Mouse (Mus musculus) MEL (cell line): ENCODE results near the gene Olfr160. TPM values are rescaled to one million over a fixed set of nuclear protein-coding genes. Genes with fewer than 3 reads are reported as not detected.

Experiments
- DNase-seq: peaks from one replicate; pipeline ENCODE4 v3.0.0; 2011; ENCODE audit warnings: low read depth, low spot score
- H3K27ac ChIP-seq: 2 replicates; pipeline ENCODE4 v1.5.1; 2012; ENCODE audit warnings: low read depth, mild to moderate bottlenecking, control low read depth, low read length, moderate library complexity; ENCODE audit not compliant: control insufficient read depth
- H3K27me3 ChIP-seq, 2 experiments: fragments of 150-350 bp in 1 of 2; sonication (generic) in 1 of 2; 2 replicates each; pipeline ENCODE4 v1.6.1; 2012; ENCODE audit warnings: low read length in 2 of 2, mild to moderate bottlenecking in 2 of 2, improper control_type of control experiment in 1 of 2, moderate library complexity in 1 of 2; ENCODE audit not compliant: insufficient read depth in 2 of 2, control insufficient read depth in 1 of 2
- H3K36me3 ChIP-seq, 2 experiments: 2 replicates each; pipeline ENCODE4 v1.6.1; 2012 to 2014; ENCODE audit warnings: low read length in 2 of 2, improper control_type of control experiment in 1 of 2, inconsistent platforms in 1 of 2, mild to moderate bottlenecking in 1 of 2; ENCODE audit not compliant: insufficient read depth in 2 of 2, control insufficient read depth in 1 of 2
- H3K4me1 ChIP-seq, 2 experiments: fragments of 150-350 bp in 1 of 2; sonication (generic) in 1 of 2; 2 replicates each; pipeline ENCODE4 v1.6.1; 2012; ENCODE audit warnings: low read length in 2 of 2, improper control_type of control experiment in 1 of 2, mild to moderate bottlenecking in 1 of 2; ENCODE audit not compliant: insufficient read depth in 2 of 2, control insufficient read depth in 1 of 2
- H3K4me3 ChIP-seq, 2 experiments: fragments of 150-350 bp in 1 of 2; sonication (generic) in 1 of 2; 2 replicates each; pipeline ENCODE4 v1.5.1; 2012; ENCODE audit warnings: low read depth in 2 of 2, low read length in 2 of 2, mild to moderate bottlenecking in 2 of 2, moderate library complexity in 2 of 2, control low read depth in 1 of 2, improper control_type of control experiment in 1 of 2; ENCODE audit not compliant: control insufficient read depth in 1 of 2, insufficient read depth in 1 of 2
- H3K79me2 ChIP-seq: 2 replicates; pipeline ENCODE4 v1.6.1; 2012; ENCODE audit warnings: mild to moderate bottlenecking, low read length, moderate library complexity; ENCODE audit not compliant: control insufficient read depth, poor library complexity, insufficient read depth
- H3K9ac ChIP-seq: 2 replicates; pipeline ENCODE4 v1.6.1; 2012; ENCODE audit warnings: low read depth, mild to moderate bottlenecking, control low read depth, low read length, moderate library complexity; ENCODE audit not compliant: control insufficient read depth, poor library complexity, severe bottlenecking
- H3K9me3 ChIP-seq: fragments of 150-350 bp; sonication (generic); replicated peaks from 2 replicates; pipeline ENCODE4 v1.6.1; 2012; ENCODE audit warnings: mild to moderate bottlenecking, low read length, improper control_type of control experiment, moderate library complexity; ENCODE audit not compliant: insufficient read depth
- CHD1 ChIP-seq: IDR thresholded peaks from 2 replicates; pipeline ENCODE4 v1.6.1; 2012; ENCODE audit warnings: low read depth, mild to moderate bottlenecking, inconsistent platforms, low read length, improper control_type of control experiment
- CHD2 ChIP-seq: IDR thresholded peaks from 2 replicates; pipeline ENCODE4 v1.6.1; 2011; ENCODE audit warnings: low read length, improper control_type of control experiment
- CTCF ChIP-seq, 3 experiments: IDR thresholded peaks in 2 of 3; conservative IDR thresholded peaks in 1 of 3; 2 replicates each; pipeline ENCODE4 v1.5.1; 2011 to 2012; ENCODE audit warnings: low read length in 3 of 3, low read depth in 2 of 3, mild to moderate bottlenecking in 2 of 3, improper control_type of control experiment in 1 of 3, inconsistent platforms in 1 of 3, mixed read lengths in 1 of 3, moderate library complexity in 1 of 3; ENCODE audit not compliant: control insufficient read depth in 1 of 3, insufficient read depth in 1 of 3, poor library complexity in 1 of 3, severe bottlenecking in 1 of 3
- E2F4 ChIP-seq: IDR thresholded peaks from 2 replicates; pipeline ENCODE4 v1.6.1; 2011; ENCODE audit warnings: low read depth, low read length, improper control_type of control experiment, borderline replicate concordance
- ELF1 ChIP-seq: IDR thresholded peaks from 2 replicates; pipeline ENCODE4 v1.6.1; 2014; ENCODE audit warnings: low read depth, mild to moderate bottlenecking, inconsistent platforms, low read length, improper control_type of control experiment, moderate library complexity
- EP300 ChIP-seq, 2 experiments: IDR thresholded peaks; 2 replicates each; pipeline ENCODE4 v1.6.1; 2011; ENCODE audit warnings: improper control_type of control experiment in 2 of 2, low read length in 2 of 2, low read depth in 1 of 2, mild to moderate bottlenecking in 1 of 2
- GATA1 ChIP-seq: IDR thresholded peaks from 2 replicates; pipeline ENCODE4 v1.6.1; 2011; ENCODE audit warnings: low read depth, low read length, improper control_type of control experiment
- JUND ChIP-seq: IDR thresholded peaks from 2 replicates; pipeline ENCODE4 v1.6.1; 2011; ENCODE audit warnings: low read depth, mild to moderate bottlenecking, improper control_type of control experiment, low read length
- MAZ ChIP-seq: IDR thresholded peaks from 2 replicates; pipeline ENCODE4 v1.6.1; 2012; ENCODE audit warnings: low read depth, mild to moderate bottlenecking, inconsistent platforms, low read length, improper control_type of control experiment
- MXI1 ChIP-seq: IDR thresholded peaks from 2 replicates; pipeline ENCODE4 v1.6.1; 2011; ENCODE audit warnings: mild to moderate bottlenecking, low read depth, low read length, improper control_type of control experiment
- NELFE ChIP-seq: IDR thresholded peaks from 2 replicates; pipeline ENCODE4 v1.6.1; 2011; ENCODE audit warnings: low read depth, low read length, improper control_type of control experiment
- POLR2A ChIP-seq, 2 experiments: IDR thresholded peaks; 2 replicates each; pipeline ENCODE4 v1.6.1; 2011 to 2012; ENCODE audit warnings: low read length in 2 of 2, mild to moderate bottlenecking in 2 of 2, control low read depth in 1 of 2, improper control_type of control experiment in 1 of 2, low read depth in 1 of 2, moderate library complexity in 1 of 2; ENCODE audit not compliant: control insufficient read depth in 1 of 2, insufficient read depth in 1 of 2, poor library complexity in 1 of 2
- POLR2AphosphoS2 ChIP-seq: IDR thresholded peaks from 2 replicates; pipeline ENCODE4 v1.6.1; 2011; ENCODE audit warnings: low read length, improper control_type of control experiment
- RAD21 ChIP-seq: IDR thresholded peaks from 2 replicates; pipeline ENCODE4 v1.6.1; 2011; ENCODE audit warnings: mild to moderate bottlenecking, low read depth, low read length, improper control_type of control experiment
- RCOR1 ChIP-seq: IDR thresholded peaks from 2 replicates; pipeline ENCODE4 v1.6.1; 2012; ENCODE audit warnings: low read depth, mild to moderate bottlenecking, inconsistent platforms, low read length, improper control_type of control experiment
- SIN3A ChIP-seq: IDR thresholded peaks from 2 replicates; pipeline ENCODE4 v1.6.1; 2012; ENCODE audit warnings: low read length, improper control_type of control experiment, inconsistent platforms
- TAL1 ChIP-seq: IDR thresholded peaks from 2 replicates; pipeline ENCODE4 v1.6.1; 2012; ENCODE audit warnings: mild to moderate bottlenecking, inconsistent platforms, low read length, moderate library complexity, mixed read lengths
- TBP ChIP-seq: IDR thresholded peaks from 2 replicates; pipeline ENCODE4 v1.8.0; 2011; ENCODE audit warnings: low read depth, low read length, improper control_type of control experiment
- TCF12 ChIP-seq: IDR thresholded peaks from 2 replicates; pipeline ENCODE4 v1.6.1; 2014; ENCODE audit warnings: low read depth, mild to moderate bottlenecking, inconsistent platforms, low read length, improper control_type of control experiment, moderate library complexity
- USF2 ChIP-seq, 2 experiments: IDR thresholded peaks; 2 replicates each; pipeline ENCODE4 v1.6.1; 2011 to 2012; ENCODE audit warnings: improper control_type of control experiment in 2 of 2, low read length in 2 of 2, borderline replicate concordance in 1 of 2, inconsistent platforms in 1 of 2, low read depth in 1 of 2, mild to moderate bottlenecking in 1 of 2; ENCODE audit not compliant: insufficient read depth in 1 of 2
- ZC3H11A ChIP-seq: IDR thresholded peaks from 2 replicates; pipeline ENCODE4 v1.6.1; 2012; ENCODE audit warnings: low read depth, mild to moderate bottlenecking, inconsistent platforms, low read length, improper control_type of control experiment
- ZKSCAN1 ChIP-seq: IDR thresholded peaks from 2 replicates; pipeline ENCODE4 v1.6.1; 2012; ENCODE audit warnings: low read depth, mild to moderate bottlenecking, inconsistent platforms, low read length, improper control_type of control experiment, moderate library complexity
- ZNF384 ChIP-seq: IDR thresholded peaks from 2 replicates; pipeline ENCODE4 v1.6.1; 2012; ENCODE audit warnings: low read depth, mild to moderate bottlenecking, inconsistent platforms, low read length, improper control_type of control experiment
- polyA plus RNA-seq, 2 experiments: library from polyadenylated mRNA; stranded (reverse) in 1 of 2; unstranded in 1 of 2; fragments of >175 nt in 1 of 2; fragments of >200 nt in 1 of 2; gene quantifications; 2 replicates each; pipeline versions ENCODE4 v1.2.1 to v1.2.4; 2012; ENCODE audit warnings: low replicate concordance in 2 of 2, low read depth in 1 of 2; ENCODE audit not compliant: insufficient read length in 2 of 2, insufficient read depth in 1 of 2, missing spikeins in 1 of 2
- total RNA-seq: library from RNA; depleted of rRNA; stranded (reverse); fragments of 300-350 nt; gene quantifications from 2 replicates; pipeline ENCODE4 v1.2.3, GENCODE M21; 2012

Gene Olfr160
- total and polyA plus RNA-seq, 3 experiments = not detected

- TF ChIP-seq MAZ (no peak), MXI1 (peak; percentile 20; the same call in 1 of the 2 replicates)
- TF ChIP-seq, all 39 proteins: peak for 12
Observed at GRCm38 (mm10) chr9:37666045-37666444, 50.0 kb downstream of the Olfr160 start (continued).

- TF ChIP-seq ZKSCAN1 (no peak), NELFE (no peak), ZNF384 (no peak), RAD21 (no peak), POLR2AphosphoS2 (no peak), EP300 (IDR thresholded peaks at IDR 0.05; ENCODE audit: low read depth in 1 of 2, low read length in 2 of 2) (no peak), USF2 (IDR thresholded peaks at IDR 0.05; ENCODE audit: borderline replicate concordance in 1 of 2, insufficient read depth in 1 of 2, low read depth in 1 of 2, low read length in 2 of 2) (no peak), POLR2A (IDR thresholded peaks at IDR 0.05; ENCODE audit: control insufficient read depth in 1 of 2, insufficient read depth in 1 of 2, low read depth in 1 of 2, low read length in 2 of 2, poor library complexity in 1 of 2) (no peak), CHD1 (no peak), TAL1 (no peak), ZC3H11A (no peak)
- H3K36me3 ChIP-seq = peaks cover 0 to 27% of the 10 kb centered on the region in 2 experiments; a peak in 2 of 4 replicates
- DNase-seq = no peak
- H3K4me3 ChIP-seq = no peak overlapping the region
- H3K27ac ChIP-seq = no peak overlapping the region
- no peaks in the 10 kb centered on the region for H3K79me2 ChIP-seq
- H3K9ac ChIP-seq = no peak overlapping the region
- H3K27me3 ChIP-seq = no peaks in the 10 kb centered on the region
- H3K9me3 ChIP-seq = no peaks in the 10 kb centered on the region
- peaks cover 31 to 35% of the 10 kb centered on the region in 2 experiments for H3K4me1 ChIP-seq
Observed at GRCm38 (mm10) chr9:37664604-37665003, 51.4 kb downstream of the Olfr160 start.

GRCm38 (mm10) chr9:37663210-37663609, 52.8 kb downstream of the Olfr160 start:
- Histone ChIP-seq H3K79me2 (no peaks in the 10 kb centered on the region), H3K9ac (no peak overlapping the region), H3K4me1 (peaks cover 24 to 40% of the 10 kb centered on the region in 2 experiments), H3K36me3 (peaks cover 0 to 36% of the 10 kb centered on the region in 2 experiments; a peak in 2 of 4 replicates), H3K9me3 (no peaks in the 10 kb centered on the region), H3K4me3 (no peak overlapping the region), H3K27ac (no peak overlapping the region), H3K27me3 (no peaks in the 10 kb centered on the region)
- DNase-seq = no peak
- TF ChIP-seq RCOR1 (0 out of 2 replicates have a peak, but pooled peaks have one; percentile 27), ELF1 (no peak), TCF12 (peak; percentile 33; the same call in 1 of the 2 replicates), JUND (peak; percentile 90), CHD2 (no peak), POLR2A (IDR thresholded peaks at IDR 0.05; ENCODE audit: control insufficient read depth in 1 of 2, insufficient read depth in 1 of 2, low read depth in 1 of 2, low read length in 2 of 2, poor library complexity in 1 of 2) (no peak), TBP (no peak), ZKSCAN1 (no peak), CTCF (IDR thresholded peaks at IDR 0.05 in 2 of 3, conservative IDR thresholded peaks at IDR 0.05 in 1 of 3; ENCODE audit: control insufficient read depth in 1 of 3, insufficient read depth in 1 of 3, low read depth in 2 of 3, low read length in 3 of 3, poor library complexity in 1 of 3, severe bottlenecking in 1 of 3) (no peak), EP300 (IDR thresholded peaks at IDR 0.05; ENCODE audit: low read depth in 1 of 2, low read length in 2 of 2) (peak in 1 of 2 experiments; percentile 18; a peak in 1 of 4 replicates), RAD21 (no peak), MAZ (no peak), GATA1 (peak; percentile 56), E2F4 (no peak), SIN3A (no peak), POLR2AphosphoS2 (no peak), TAL1 (no peak)
